Mouse (Mus musculus) myocyte (in vitro differentiated cells): ENCODE measurements around the gene Cdca7l. TPM values are rescaled to one million over a fixed set of nuclear protein-coding genes. Genes with fewer than 3 reads are reported as not detected.

Experiments
- H3K27me3 ChIP-seq: one replicate; pipeline ENCODE4 v1.6.1; 2011; ENCODE audit not compliant: control insufficient read depth, insufficient read depth, insufficient read length
- H3K36me3 ChIP-seq: one replicate; pipeline ENCODE4 v1.6.1; 2011; ENCODE audit not compliant: control insufficient read depth, insufficient read depth
- H3K4me2 ChIP-seq: one replicate; pipeline ENCODE4 v1.6.1; 2011; ENCODE audit warnings: low read depth, control low read depth
- H3K4me3 ChIP-seq: one replicate; pipeline ENCODE4 v1.5.1; 2011; ENCODE audit warnings: mild to moderate bottlenecking, control low read depth, moderate library complexity
- H3K79me2 ChIP-seq: one replicate; pipeline ENCODE4 v1.6.1; 2011; ENCODE audit not compliant: control insufficient read depth, insufficient read depth
- H3ac ChIP-seq: one replicate; pipeline ENCODE4 v1.6.1; 2011; ENCODE audit not compliant: control insufficient read depth, insufficient read length
- CEBPB ChIP-seq: IDR thresholded peaks from 2 replicates; pipeline ENCODE4 v1.6.1; 2011; ENCODE audit warnings: mild to moderate bottlenecking, moderate library complexity; ENCODE audit not compliant: poor library complexity, insufficient read depth, severe bottlenecking
- E2F4 ChIP-seq: IDR thresholded peaks from one replicate; pipeline ENCODE4 v1.6.1; 2011; ENCODE audit warnings: mild to moderate bottlenecking, control low read depth, moderate library complexity; ENCODE audit not compliant: insufficient read depth
- MAX ChIP-seq: IDR thresholded peaks from one replicate; pipeline ENCODE4 v1.6.1; 2011; ENCODE audit warnings: low read depth, mild to moderate bottlenecking, control low read depth
- MYOD1 ChIP-seq, 3 experiments: IDR thresholded peaks; one replicate each; pipeline ENCODE4 v1.6.1; 2011; ENCODE audit warnings: control low read depth in 2 of 3, low read depth in 2 of 3, mild to moderate bottlenecking in 2 of 3, moderate library complexity in 1 of 3; ENCODE audit not compliant: insufficient read length in 2 of 3, control insufficient read depth in 1 of 3
- MYOG ChIP-seq, 3 experiments: IDR thresholded peaks; one replicate each; pipeline ENCODE4 v1.6.1; 2011; ENCODE audit warnings: control low read depth in 2 of 3, low read depth in 2 of 3, mild to moderate bottlenecking in 2 of 3; ENCODE audit not compliant: insufficient read length in 2 of 3, control insufficient read depth in 1 of 3, insufficient read depth in 1 of 3
- POLR2A ChIP-seq: IDR thresholded peaks from one replicate; pipeline ENCODE4 v1.6.1; 2011; ENCODE audit warnings: low read depth, mild to moderate bottlenecking, control low read depth, moderate library complexity; ENCODE audit not compliant: insufficient read length
- POLR2AphosphoS2 ChIP-seq: IDR thresholded peaks from one replicate; pipeline ENCODE4 v1.6.1; 2011; ENCODE audit warnings: low read depth, control low read depth; ENCODE audit not compliant: insufficient read length
- REST ChIP-seq: IDR thresholded peaks from one replicate; pipeline ENCODE4 v1.6.1; 2011; ENCODE audit warnings: mild to moderate bottlenecking, control low read depth, moderate library complexity; ENCODE audit not compliant: insufficient read depth, insufficient read length
- SRF ChIP-seq: IDR thresholded peaks from one replicate; pipeline ENCODE4 v1.6.1; 2011; ENCODE audit warnings: low read depth; ENCODE audit not compliant: control insufficient read depth, insufficient read length
- TCF12 ChIP-seq: IDR thresholded peaks from one replicate; pipeline ENCODE4 v1.6.1; 2011; ENCODE audit warnings: mild to moderate bottlenecking, control low read depth; ENCODE audit not compliant: poor library complexity, insufficient read depth, severe bottlenecking
- TCF3 ChIP-seq: IDR thresholded peaks from one replicate; pipeline ENCODE4 v1.6.1; 2011; ENCODE audit warnings: low read depth, control low read depth; ENCODE audit not compliant: insufficient read length
- USF1 ChIP-seq: IDR thresholded peaks from one replicate; pipeline ENCODE4 v1.6.1; 2011; ENCODE audit warnings: low read depth, mild to moderate bottlenecking, control low read depth, moderate library complexity
- polyA plus RNA-seq: library from polyadenylated mRNA; unstranded; fragments of >200 nt; fragmentation: generic; extraction: Trizol; gene quantifications from one replicate; pipeline ENCODE4 v1.2.1, GENCODE M21; 2012; ENCODE audit warnings: missing spikeins

Gene Cdca7l
- polyA plus RNA-seq, 1 experiment = 8.3 TPM

GRCm38 (mm10) chr12:117788513-117789011 lies 15.5 kb upstream of the Cdca7l start:
- Histone ChIP-seq H3K36me3 (no peaks in the 10 kb centered on the region), H3ac (no peak overlapping the region), H3K4me3 (no peak overlapping the region), H3K4me2 (no peak overlapping the region), H3K79me2 (no peaks in the 10 kb centered on the region), H3K27me3 (peaks cover 13% of the 10 kb centered on the region)
- no peak for TF ChIP-seq CEBPB
- no peak for TF ChIP-seq REST
- TF ChIP-seq USF1 = no peak
- no peak for TF ChIP-seq POLR2AphosphoS2
- no peak for TF ChIP-seq TCF12
- no peak for TF ChIP-seq E2F4
- TF ChIP-seq MYOD1 (IDR thresholded peaks at IDR 0.05; ENCODE audit: control insufficient read depth in 1 of 3, insufficient read length in 2 of 3, low read depth in 2 of 3) = no peak
- no peak for TF ChIP-seq MYOG (IDR thresholded peaks at IDR 0.05; ENCODE audit: control insufficient read depth in 1 of 3, insufficient read depth in 1 of 3, insufficient read length in 2 of 3, low read depth in 2 of 3)
- TF ChIP-seq MAX = no peak
- no peak for TF ChIP-seq TCF3
- TF ChIP-seq POLR2A = no peak
- no peak for TF ChIP-seq SRF

GRCm38 (mm10) chr12:117789017-117789416 lies 15.1 kb upstream of the Cdca7l start:
- TF ChIP-seq REST = no peak
- no peak for TF ChIP-seq POLR2A
- TF ChIP-seq MAX = no peak
- no peak for TF ChIP-seq TCF3
- TF ChIP-seq CEBPB = no peak
- no peak for TF ChIP-seq POLR2AphosphoS2
- no peak for TF ChIP-seq TCF12
- TF ChIP-seq E2F4 = no peak
- TF ChIP-seq USF1 = no peak
- no peak for TF ChIP-seq SRF
- TF ChIP-seq MYOD1 (IDR thresholded peaks at IDR 0.05; ENCODE audit: control insufficient read depth in 1 of 3, insufficient read length in 2 of 3, low read depth in 2 of 3) = no peak
- no peak for TF ChIP-seq MYOG (IDR thresholded peaks at IDR 0.05; ENCODE audit: control insufficient read depth in 1 of 3, insufficient read depth in 1 of 3, insufficient read length in 2 of 3, low read depth in 2 of 3)
- Histone ChIP-seq H3K4me2 (no peak overlapping the region), H3K27me3 (peaks cover 9% of the 10 kb centered on the region), H3K36me3 (no peaks in the 10 kb centered on the region), H3ac (no peak overlapping the region), H3K4me3 (no peak overlapping the region), H3K79me2 (no peaks in the 10 kb centered on the region)

- H3K36me3 ChIP-seq = no peaks in the 10 kb centered on the region
- no peak overlapping the region for H3K4me2 ChIP-seq
- no peak overlapping the region for H3K4me3 ChIP-seq
- H3ac ChIP-seq = no peak overlapping the region
- TF ChIP-seq MYOD1 (IDR thresholded peaks at IDR 0.05; ENCODE audit: control insufficient read depth in 1 of 3, insufficient read length in 2 of 3, low read depth in 2 of 3) = no peak
- TF ChIP-seq REST = no peak
- no peak for TF ChIP-seq POLR2AphosphoS2
- TF ChIP-seq SRF = no peak
- no peak for TF ChIP-seq MYOG (IDR thresholded peaks at IDR 0.05; ENCODE audit: control insufficient read depth in 1 of 3, insufficient read depth in 1 of 3, insufficient read length in 2 of 3, low read depth in 2 of 3)
- no peak for TF ChIP-seq MAX
- TF ChIP-seq TCF3 = no peak
- no peak for TF ChIP-seq POLR2A
- TF ChIP-seq TCF12 = no peak
- TF ChIP-seq USF1 = no peak
- TF ChIP-seq CEBPB = no peak
- no peak for TF ChIP-seq E2F4
- no peaks in the 10 kb centered on the region for H3K79me2 ChIP-seq
- H3K27me3 ChIP-seq = peaks cover 8% of the 10 kb centered on the region
Observed at GRCm38 (mm10) chr12:117795303-117795702, 8.8 kb upstream of the Cdca7l start.

- Histone ChIP-seq H3K4me3 (no peak overlapping the region), H3K27me3 (no peaks in the 10 kb centered on the region), H3K79me2 (no peaks in the 10 kb centered on the region), H3ac (no peak overlapping the region), H3K36me3 (no peaks in the 10 kb centered on the region), H3K4me2 (no peak overlapping the region)
- TF ChIP-seq TCF12 (no peak), CEBPB (peak; percentile 41; the same call in 1 of the 2 replicates)
Observed at GRCm38 (mm10) chr12:117805576-117805975, 1.5 kb downstream of the Cdca7l start.

- Histone ChIP-seq H3K36me3 (no peaks in the 10 kb centered on the region), H3K4me2 (no peak overlapping the region), H3K27me3 (no peaks in the 10 kb centered on the region), H3ac (no peak overlapping the region), H3K79me2 (no peaks in the 10 kb centered on the region), H3K4me3 (no peak overlapping the region)
- TF ChIP-seq CEBPB (no peak), POLR2A (no peak), MAX (no peak), POLR2AphosphoS2 (no peak), SRF (no peak), TCF12 (no peak), REST (no peak), E2F4 (no peak), USF1 (no peak), MYOG (IDR thresholded peaks at IDR 0.05; ENCODE audit: control insufficient read depth in 1 of 3, insufficient read depth in 1 of 3, insufficient read length in 2 of 3, low read depth in 2 of 3) (no peak), MYOD1 (IDR thresholded peaks at IDR 0.05; ENCODE audit: control insufficient read depth in 1 of 3, insufficient read length in 2 of 3, low read depth in 2 of 3) (no peak), TCF3 (no peak)
Observed at GRCm38 (mm10) chr12:117806007-117806451, 1.9 kb downstream of the Cdca7l start.
